Mouse (Mus musculus): ENCODE measurements at regions not wholly inside any gene's neighbourhood (a gene's known extent, or its start where the extent isn't known, plus 50 kb on each side); places are given as distances from the start of the nearest gene placed in this dataset.
A peak's percentile ranks its signal among the peaks of the same experiment; 100 is the strongest.

GRCm38 (mm10) chr6:98613030-98613429 lies 270.5 kb upstream of the Gm765 start:
- no peak for DNase-seq (ENCODE audit: low spot score in 2 of 2)

- no peak for DNase-seq (ENCODE audit: low spot score in 2 of 2)
Observed at GRCm38 (mm10) chr6:98609133-98609532, 266.6 kb upstream of the Gm765 start.

GRCm38 (mm10) chr6:98606680-98607079 lies 264.1 kb upstream of the Gm765 start:
- DNase-seq (ENCODE audit: low spot score in 2 of 2) = no peak

- no peak for DNase-seq (ENCODE audit: low spot score in 2 of 2)
Observed at GRCm38 (mm10) chr6:98597612-98598011, 255.1 kb upstream of the Gm765 start.

GRCm38 (mm10) chr6:98590989-98591388 lies 248.4 kb upstream of the Gm765 start:
- no peak for DNase-seq (ENCODE audit: low spot score in 2 of 2)

- no peak for DNase-seq (ENCODE audit: low spot score in 2 of 2)
Observed at GRCm38 (mm10) chr6:98588979-98589378, 246.4 kb upstream of the Gm765 start.

GRCm38 (mm10) chr6:98584541-98584940 lies 242.0 kb upstream of the Gm765 start:
- DNase-seq (ENCODE audit: low spot score in 2 of 2) = no peak

- no peak for DNase-seq (ENCODE audit: low spot score in 2 of 2)
Observed at GRCm38 (mm10) chr6:98582826-98583225, 240.3 kb upstream of the Gm765 start.

- no peak for DNase-seq (ENCODE audit: low spot score in 2 of 2)
Observed at GRCm38 (mm10) chr6:98575227-98575626, 232.7 kb upstream of the Gm765 start.

GRCm38 (mm10) chr6:98555702-98556101 lies 213.1 kb upstream of the Gm765 start:
- DNase-seq (ENCODE audit: low spot score in 2 of 2) = no peak

GRCm38 (mm10) chr6:98553922-98554321 lies 211.4 kb upstream of the Gm765 start:
- DNase-seq (ENCODE audit: low spot score in 2 of 2) = no peak

- no peak for DNase-seq (ENCODE audit: low spot score in 2 of 2)
Observed at GRCm38 (mm10) chr6:98551781-98552180, 209.2 kb upstream of the Gm765 start.

- DNase-seq (ENCODE audit: low spot score in 2 of 2) = no peak
Observed at GRCm38 (mm10) chr6:98526882-98527440, 184.4 kb upstream of the Gm765 start.

- DNase-seq (ENCODE audit: low spot score in 2 of 2) = peak; percentile 13 to 34
Observed at GRCm38 (mm10) chr6:98525286-98525685, 182.7 kb upstream of the Gm765 start.

- no peak for DNase-seq (ENCODE audit: low spot score in 2 of 2)
Observed at GRCm38 (mm10) chr6:98524659-98525058, 182.1 kb upstream of the Gm765 start.

- DNase-seq (ENCODE audit: low spot score in 2 of 2) = no peak
Observed at GRCm38 (mm10) chr6:98521526-98521925, 179.0 kb upstream of the Gm765 start.

GRCm38 (mm10) chr6:98514826-98515225 lies 172.3 kb upstream of the Gm765 start:
- no peak for DNase-seq (ENCODE audit: low spot score in 2 of 2)

- no peak for DNase-seq (ENCODE audit: low spot score in 2 of 2)
Observed at GRCm38 (mm10) chr6:98514376-98514775, 171.8 kb upstream of the Gm765 start.

- no peak for DNase-seq (ENCODE audit: low spot score in 2 of 2)
Observed at GRCm38 (mm10) chr6:98513217-98513616, 170.7 kb upstream of the Gm765 start.

GRCm38 (mm10) chr6:98502726-98503125 lies 160.2 kb upstream of the Gm765 start:
- DNase-seq (ENCODE audit: low spot score in 2 of 2) = no peak

- no peak for DNase-seq (ENCODE audit: low spot score in 2 of 2)
Observed at GRCm38 (mm10) chr6:98499721-98500120, 157.2 kb upstream of the Gm765 start.

GRCm38 (mm10) chr6:98486626-98487025 lies 144.1 kb upstream of the Gm765 start:
- no peak for DNase-seq (ENCODE audit: low spot score in 2 of 2)

GRCm38 (mm10) chr6:98483319-98484123 lies 141.0 kb upstream of the Gm765 start:
- DNase-seq (ENCODE audit: low spot score in 2 of 2) = no peak

Data from urinary bladder, adult 18-20 months (tissue).